ENCODE assay signal across 14 mouse cellular contexts in the genomic region with DNA sequence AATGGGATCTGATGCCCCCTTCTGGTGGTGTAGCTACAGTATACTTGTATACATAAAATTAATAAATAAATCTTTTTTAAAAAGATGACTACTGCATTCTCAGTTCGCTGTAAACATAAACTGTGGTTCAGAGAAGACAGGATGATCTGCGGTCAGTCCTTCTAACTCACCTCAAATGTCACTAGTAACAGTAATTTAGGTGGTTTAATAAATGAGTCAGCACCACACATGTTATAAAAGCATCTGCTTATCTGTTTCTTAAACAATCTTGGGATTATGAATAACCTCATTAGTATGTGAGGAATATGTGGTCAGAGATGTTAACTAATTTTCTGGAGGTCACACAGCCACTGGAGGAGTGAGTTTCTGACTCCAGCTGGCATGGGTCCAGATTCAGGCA.
"Had no signal": no experiment of that assay in that cellular context is flagged by ENCODE, and none has a peak within 500 bp of the region (broad histone marks: within the 10 kb centered on the region; RNA-seq: fewer than 3 reads in every experiment).

No protein-coding gene starts in this region.

- H3K36me3 ChIP-seq: limb, embryonic 12.5 days; limb, embryonic 15.5 days; lung, embryonic 15.5 days had no signal

- H3K4me3 ChIP-seq: limb, embryonic 12.5 days; limb, embryonic 15.5 days; lung, embryonic 15.5 days had no signal

- DNase-seq: kidney, adult 2 months; kidney, postnatal 25 days; left cerebral cortex, postnatal 4 days; liver, postnatal 0 days; lung, postnatal 10 days; lung, postnatal 36 days; midbrain, embryonic 14.5 days; right cerebral cortex, adult 18-20 months; right cerebral cortex, postnatal 14 days; right cerebral cortex, postnatal 4 days; thymus, postnatal 25 days had no signal

- H3K27me3 ChIP-seq: limb, embryonic 12.5 days; limb, embryonic 15.5 days; lung, embryonic 15.5 days had no signal

- ATAC-seq: liver, postnatal 0 days had no signal
